Mouse (Mus musculus): Measurements from ENCODE around the gene Zfp948. TPM values are rescaled to one million over a fixed set of nuclear protein-coding genes. Genes with fewer than 3 reads are reported as not detected.

Zfp948 gene
- polyA plus RNA-seq (2015; fragmentation: Nextera tagmentation; extraction: Ambion mirVana) = 10.0 and 13.3 TPM in 2 replicates

DNA sequence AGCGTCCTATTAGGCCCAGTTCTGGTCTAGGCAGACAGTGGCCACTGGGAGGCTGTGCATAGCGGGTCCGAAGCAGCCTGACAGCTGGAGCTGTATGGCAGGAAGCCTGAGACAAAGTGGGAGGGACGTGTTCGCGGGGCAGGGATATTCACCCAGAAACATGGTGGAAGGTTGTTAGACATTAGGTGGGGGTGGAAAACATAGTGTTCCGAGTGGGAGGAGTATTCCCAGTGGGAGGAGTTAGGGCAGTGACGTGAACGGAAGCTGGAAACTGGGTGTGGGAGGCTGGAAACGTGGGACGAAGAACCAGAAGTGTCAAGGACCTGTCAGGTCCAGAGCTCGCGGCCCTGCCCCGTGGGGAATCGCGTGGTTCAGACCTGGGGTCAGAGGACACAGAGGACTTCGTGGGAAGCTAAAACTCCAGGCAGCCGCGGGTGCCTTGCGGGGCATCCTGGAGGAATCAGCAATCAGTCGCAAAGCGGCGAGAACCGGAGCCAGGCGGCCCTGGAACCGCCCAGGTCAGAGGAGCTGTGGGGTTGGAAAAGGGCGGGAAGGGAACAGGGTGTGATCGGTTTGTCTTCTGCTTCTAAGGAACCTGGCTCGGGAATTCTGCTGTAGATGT lies at the start of gene Zfp948:
Zfp948 (plus strand) TSS at position 281 of the 622 bp plus-strand sequence.

DNA sequence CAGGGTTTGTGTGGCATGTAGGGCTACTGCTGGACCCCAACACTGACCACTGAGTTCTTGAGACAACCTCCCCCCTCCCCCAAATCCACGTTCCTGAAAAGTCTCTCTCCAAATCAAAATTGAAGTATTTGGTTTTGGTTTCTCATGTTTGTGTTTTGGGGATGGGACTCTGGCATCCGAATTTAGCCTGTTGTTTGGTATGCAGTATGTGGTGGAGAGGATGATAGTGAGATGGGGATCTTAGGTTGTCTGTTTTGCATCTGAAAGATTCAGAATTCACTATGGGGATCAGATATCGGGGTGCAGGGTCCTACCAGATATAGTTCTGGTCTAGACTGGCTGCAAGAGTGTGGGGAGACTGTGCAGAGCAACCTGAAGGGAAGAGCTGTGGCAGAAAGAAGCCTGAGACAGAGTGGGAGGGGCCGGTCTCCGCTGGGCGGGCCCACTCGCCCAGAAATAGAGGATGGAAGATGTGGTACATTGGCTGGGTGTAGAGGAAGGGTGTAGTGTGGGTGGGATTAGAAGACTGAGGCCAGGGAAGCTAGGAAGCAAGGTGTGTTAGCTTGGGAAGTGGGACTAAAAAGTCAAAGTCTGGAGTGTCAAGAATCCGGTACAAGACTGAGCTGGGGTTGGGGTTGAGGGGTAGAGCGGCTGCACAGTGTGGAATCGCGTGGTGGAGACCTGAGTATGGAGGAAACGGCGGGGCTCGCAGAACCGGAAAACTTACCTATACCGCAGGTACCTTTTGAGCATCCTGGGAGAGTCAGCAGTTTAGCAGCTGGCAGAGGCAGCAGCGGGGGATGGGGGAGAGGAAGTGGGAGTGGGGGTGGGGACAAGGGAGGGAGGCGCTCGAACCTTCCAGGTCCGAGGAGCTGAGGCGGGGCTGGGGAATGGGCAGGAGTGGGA lies 31.5 kb upstream of the Zfp948 start, which contains the start of gene Zfp52:
Zfp52 (plus strand) TSS at position 444 of the 906 bp plus-strand sequence.

Other genes starting within 250 kb of the Zfp948 start
- gene Zfp677, start 183.3 kb upstream of the Zfp948 start, polyA plus RNA-seq (2015; fragmentation: Nextera tagmentation; extraction: Ambion mirVana) = 2.0 and 2.3 TPM in 2 replicates
- gene Zfp54, start 143.8 kb upstream of the Zfp948 start, polyA plus RNA-seq (2015; fragmentation: Nextera tagmentation; extraction: Ambion mirVana) = 3.6 and 4.1 TPM in 2 replicates
- 6.6 and 7.4 TPM in 2 replicates for gene Zfp51, start 116.6 kb upstream of the Zfp948 start, polyA plus RNA-seq (2015; fragmentation: Nextera tagmentation; extraction: Ambion mirVana)
- 5.7 and 7.2 TPM in 2 replicates for gene Zfp53, start 78.0 kb upstream of the Zfp948 start, polyA plus RNA-seq (2015; fragmentation: Nextera tagmentation; extraction: Ambion mirVana)
- 3.4 and 3.8 TPM in 2 replicates for gene Zfp52, start 31.5 kb upstream of the Zfp948 start, polyA plus RNA-seq (2015; fragmentation: Nextera tagmentation; extraction: Ambion mirVana)
- gene Zfp983, start 83.6 kb downstream of the Zfp948 start, polyA plus RNA-seq (2015; fragmentation: Nextera tagmentation; extraction: Ambion mirVana) = 1.3 and 1.7 TPM in 2 replicates
- 2.7 and 3.2 TPM in 2 replicates for gene Gm10226, start 124.9 kb downstream of the Zfp948 start, polyA plus RNA-seq (2015; fragmentation: Nextera tagmentation; extraction: Ambion mirVana)
- 2.5 and 2.9 TPM in 2 replicates for gene Zfp760, start 140.7 kb downstream of the Zfp948 start, polyA plus RNA-seq (2015; fragmentation: Nextera tagmentation; extraction: Ambion mirVana)
- 3.8 and 4.5 TPM in 2 replicates for gene Zfp229, start 163.8 kb downstream of the Zfp948 start, polyA plus RNA-seq (2015; fragmentation: Nextera tagmentation; extraction: Ambion mirVana)